Mouse (Mus musculus) ES-E14 (cell line): ENCODE measurements around the gene Ppip5k1. TPM values are rescaled to one million over a fixed set of nuclear protein-coding genes. Genes with fewer than 3 reads are reported as not detected.

Experiments
- DNase-seq: peaks from one replicate; pipeline ENCODE4 v3.0.0-alpha.2; 2013; ENCODE audit warnings: low read depth, low spot score
- H3K27ac ChIP-seq: 2 replicates; pipeline ENCODE4 v1.5.1; 2012; ENCODE audit warnings: low read depth, mild to moderate bottlenecking, low read length, moderate library complexity, mixed read lengths; ENCODE audit not compliant: poor library complexity, insufficient read depth, severe bottlenecking
- H3K36me3 ChIP-seq: 2 replicates; pipeline ENCODE4 v1.6.1; 2012; ENCODE audit warnings: mild to moderate bottlenecking, low read length, moderate library complexity, mixed read lengths; ENCODE audit not compliant: control insufficient read depth, poor library complexity, insufficient read depth, severe bottlenecking
- H3K4me1 ChIP-seq, 2 experiments: fragments of 150-350 bp in 1 of 2; sonication (generic) in 1 of 2; 2 replicates each; pipeline ENCODE4 v1.6.1; 2012; ENCODE audit warnings: low read length in 2 of 2, mild to moderate bottlenecking in 1 of 2, mixed read lengths in 1 of 2; ENCODE audit not compliant: control insufficient read depth in 2 of 2, insufficient read depth in 2 of 2, poor library complexity in 1 of 2
- H3K4me3 ChIP-seq, 2 experiments: fragments of 150-350 bp in 1 of 2; sonication (generic) in 1 of 2; 2 replicates each; pipeline ENCODE4 v1.5.1; 2012; ENCODE audit warnings: low read length in 2 of 2, low read depth in 1 of 2, mild to moderate bottlenecking in 1 of 2, mixed read lengths in 1 of 2; ENCODE audit not compliant: insufficient read depth in 1 of 2, poor library complexity in 1 of 2, severe bottlenecking in 1 of 2
- H3K9ac ChIP-seq: 2 replicates; pipeline ENCODE4 v1.6.1; 2012; ENCODE audit warnings: low read depth, mild to moderate bottlenecking, low read length, mixed read lengths; ENCODE audit not compliant: poor library complexity, insufficient read depth, severe bottlenecking
- H3K9me3 ChIP-seq: fragments of 150-350 bp; sonication (generic); 2 replicates; pipeline ENCODE4 v1.6.1; 2012; ENCODE audit warnings: low read depth, mild to moderate bottlenecking, low read length; ENCODE audit not compliant: control insufficient read depth, insufficient read depth
- CHD2 ChIP-seq: IDR thresholded peaks from 2 replicates; pipeline ENCODE4 v1.6.1; 2014; ENCODE audit warnings: mild to moderate bottlenecking, low read depth, low read length, inconsistent platforms
- HCFC1 ChIP-seq: IDR thresholded peaks from 2 replicates; pipeline ENCODE4 v1.6.1; 2012; ENCODE audit warnings: low read length, inconsistent platforms, borderline replicate concordance; ENCODE audit not compliant: insufficient read depth
- MAFK ChIP-seq: IDR thresholded peaks from 2 replicates; pipeline ENCODE4 v1.6.1; 2014; ENCODE audit warnings: mild to moderate bottlenecking, low read depth, low read length, inconsistent platforms; ENCODE audit not compliant: insufficient read depth
- ZC3H11A ChIP-seq: IDR thresholded peaks from 2 replicates; pipeline ENCODE4 v1.6.1; 2012; ENCODE audit warnings: low read depth, mild to moderate bottlenecking, inconsistent platforms, low read length, borderline replicate concordance
- ZNF384 ChIP-seq: IDR thresholded peaks from 2 replicates; pipeline ENCODE4 v1.6.1; 2012; ENCODE audit warnings: low read depth, low read length, inconsistent platforms
- in situ Hi-C, 2 experiments: fragments of 600-800 bp; cut with MboI; formaldehyde crosslinking; loops; one replicate each; pipeline ENCODE4 v1.15.1; 2025; ENCODE audit warnings: low sequenced_read_pairs in 2 of 2, inconsistent platforms in 1 of 2; ENCODE audit not compliant: unreplicated experiment in 2 of 2
- total RNA-seq: library from RNA; depleted of rRNA; stranded (reverse); fragments of 300-350 nt; gene quantifications from 2 replicates; pipeline ENCODE4 v1.2.3, GENCODE M21; 2012

The Ppip5k1 gene
- total RNA-seq, 1 experiment = 7.6 TPM

DNA sequence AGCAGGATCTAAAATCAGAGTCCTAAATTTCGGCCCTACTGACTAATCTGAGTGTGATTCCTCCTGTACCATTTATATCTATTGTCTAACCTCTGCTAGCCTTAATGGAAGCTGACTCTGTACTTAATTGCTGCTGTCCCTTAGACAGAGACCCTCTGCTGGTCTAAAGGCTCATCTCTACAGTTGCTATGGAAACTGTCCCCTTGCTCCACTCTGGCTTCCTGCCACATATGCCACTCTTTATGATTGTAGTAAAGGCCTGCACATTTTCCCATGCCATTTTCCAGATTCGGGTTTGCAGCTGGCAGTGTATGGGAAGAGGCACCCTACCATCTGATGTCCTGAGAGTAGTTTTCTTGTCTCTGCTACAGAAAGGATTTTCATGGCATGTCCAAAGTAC lies 67.3 kb downstream of the Ppip5k1 start:
- Histone ChIP-seq H3K9me3 (no peaks in the 10 kb centered on the region), H3K9ac (no peak overlapping the region), H3K4me3 (no peak overlapping the region), H3K4me1 (peaks cover 0 to 4% of the 10 kb centered on the region in 2 experiments; a peak in 1 of 4 replicates), H3K36me3 (no peaks in the 10 kb centered on the region), H3K27ac (no peak overlapping the region)
- DNase-seq = no peak
- TF ChIP-seq HCFC1 = no peak
- no peak for TF ChIP-seq ZNF384
- TF ChIP-seq MAFK = no peak
- TF ChIP-seq ZC3H11A = no peak
- no peak for TF ChIP-seq CHD2
- in situ Hi-C loops = no loop called here

- Histone ChIP-seq H3K36me3 (peaks cover 11% of the 10 kb centered on the region), H3K4me1 (peaks cover 3 to 6% of the 10 kb centered on the region in 2 experiments; a peak in 2 of 4 replicates), H3K9ac (no peak overlapping the region), H3K27ac (no peak overlapping the region), H3K9me3 (no peaks in the 10 kb centered on the region), H3K4me3 (peak overlapping the region in 1 of 2 experiments; percentile 99; a peak in 1 of 4 replicates)
- no peak for DNase-seq
- in situ Hi-C loops = no loop called here
- TF ChIP-seq HCFC1 = no peak
- TF ChIP-seq ZNF384 = no peak
- TF ChIP-seq MAFK = no peak
- TF ChIP-seq ZC3H11A = no peak
- no peak for TF ChIP-seq CHD2
These were observed 83.2 kb downstream of the Ppip5k1 start for GRCm38 (mm10) chr2:121271928-121272516.

GRCm38 (mm10) chr2:121271236-121271927 lies 83.8 kb downstream of the Ppip5k1 start, which contains the start of gene Trp53bp1:
Gene Trp53bp1 (minus strand): TSS chr2:121271407.
- H3K27ac ChIP-seq = peak within 1 kb of the TSS; percentile 83
- DNase-seq = peak; percentile 93
- no peaks in the 10 kb centered on the region for H3K9me3 ChIP-seq
- TF ChIP-seq ZNF384 = no peak
- TF ChIP-seq CHD2 = peak; percentile 66; the same call in 1 of the 2 replicates
- no peak for TF ChIP-seq MAFK
- TF ChIP-seq ZC3H11A = no peak
- TF ChIP-seq HCFC1 = no peak
- peak within 1 kb of the TSS; percentile 78 to 99 for H3K4me3 ChIP-seq
- peaks cover 3 to 5% of the 10 kb centered on the region in 2 experiments; a peak in 2 of 4 replicates for H3K4me1 ChIP-seq
- in situ Hi-C loops = no loop called here
- peak within 1 kb of the TSS; percentile 75 for H3K9ac ChIP-seq
- peaks cover 11% of the 10 kb centered on the region for H3K36me3 ChIP-seq

DNA sequence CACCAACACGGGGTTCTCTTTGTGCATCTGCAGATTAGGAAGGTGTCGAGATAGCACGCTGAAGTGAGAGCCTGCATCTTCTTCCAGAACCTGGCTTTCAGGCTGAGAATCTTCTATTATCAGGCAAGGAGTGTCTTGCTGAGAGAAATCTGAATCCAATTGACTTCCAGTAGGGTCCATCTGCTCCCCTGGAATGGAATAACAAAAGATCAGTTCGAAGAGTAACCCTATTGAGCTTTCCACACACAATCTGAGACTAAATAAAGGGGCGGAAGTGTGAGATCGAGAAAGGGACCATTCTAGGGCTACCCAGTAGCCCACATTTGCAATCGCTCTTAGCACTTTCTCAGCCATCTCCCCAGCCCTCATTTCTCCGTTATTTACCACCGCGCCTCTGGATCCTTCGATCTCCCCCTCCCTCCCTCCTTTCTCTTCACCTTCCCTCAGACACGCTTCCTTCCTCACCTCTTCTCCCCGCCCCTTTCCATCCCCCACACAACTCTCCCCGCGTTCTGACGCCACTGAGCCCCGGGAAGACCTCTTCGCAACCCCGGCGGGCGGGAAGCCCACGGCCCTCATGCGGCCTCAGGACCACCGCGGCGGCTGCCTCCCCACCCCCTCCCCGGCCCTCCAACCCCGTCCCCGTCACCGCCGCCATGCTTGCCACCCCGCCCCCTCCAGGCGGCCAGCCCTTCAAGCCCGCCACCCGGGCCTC lies 84.5 kb downstream of the Ppip5k1 start:
- peaks cover 1 to 3% of the 10 kb centered on the region in 2 experiments; a peak in 1 of 4 replicates for H3K4me1 ChIP-seq
- peak overlapping the region; percentile 75 for H3K9ac ChIP-seq
- DNase-seq = peak; percentile 52
- in situ Hi-C loops = no loop called here
- TF ChIP-seq HCFC1 = no peak
- no peak for TF ChIP-seq ZC3H11A
- no peak for TF ChIP-seq CHD2
- no peak for TF ChIP-seq MAFK
- TF ChIP-seq ZNF384 = no peak
- no peaks in the 10 kb centered on the region for H3K9me3 ChIP-seq
- H3K4me3 ChIP-seq = peak overlapping the region; percentile 78 to 99
- H3K27ac ChIP-seq = peak overlapping the region; percentile 83
- peaks cover 11% of the 10 kb centered on the region for H3K36me3 ChIP-seq
